Mouse (Mus musculus): ENCODE results near the gene Isoc2b. TPM values are rescaled to one million over a fixed set of nuclear protein-coding genes. Genes with fewer than 3 reads are reported as not detected.
"Not testable (repeated sequence)": the region's sequence is repeated elsewhere in the genome, so short reads cannot be mapped to it uniquely, and the experiment has no call there.

Isoc2b gene
- polyA plus RNA-seq, 1 experiment from 2014 or later, result 8.5 TPM

GRCm38 (mm10) chr7:4811842-4812302 lies 58.2 kb downstream of the Isoc2b start:
- H3K27me3 ChIP-seq, result no peaks in the 10 kb centered on the region
- POLR2A ChIA-PET, result interaction anchor here (1.1 to 1.2 kb wide), 2 partner anchors 9 to 126 kb away, joined by 3 to 4 read pairs; no protein-coding TSS in a partner anchor
- ATAC-seq (peak; percentile 23), DNase-seq (ENCODE audit: low read depth, low spot score) (no peak)
- in situ Hi-C loops (cut with MboI; ENCODE audit: low pct_unique_long_range_greater_than_20kb), result loop anchor here (5.0 kb wide), 2 partner anchors 105 to 250 kb away; partner anchors contain the start of genes U2af2 and Zfp628
- TF ChIP-seq CTCF (IDR thresholded peaks at IDR 0.05), result no peak
- CTCF ChIA-PET, result interaction anchor here (0.7 to 1.6 kb wide), 3 partner anchors 104 to 152 kb away, joined by 3 to 5 read pairs (median 3); partner anchors contain the start of gene Sbk2

GRCm38 (mm10) chr7:4811131-4811530 lies 58.9 kb downstream of the Isoc2b start:
- DNase-seq (ENCODE audit: low read depth, low spot score); ATAC-seq; CTCF ChIA-PET; H3K27me3 ChIP-seq: not testable (repeated sequence)
- POLR2A ChIA-PET, result interaction anchor here (0.5 to 1.1 kb wide), 2 partner anchors 14 to 127 kb away, joined by 3 to 4 read pairs; no protein-coding TSS in a partner anchor
- in situ Hi-C loops (cut with MboI; ENCODE audit: low pct_unique_long_range_greater_than_20kb), result loop anchor here (5.0 kb wide), 2 partner anchors 106 to 251 kb away; partner anchors contain the start of genes U2af2 and Zfp628

DNA sequence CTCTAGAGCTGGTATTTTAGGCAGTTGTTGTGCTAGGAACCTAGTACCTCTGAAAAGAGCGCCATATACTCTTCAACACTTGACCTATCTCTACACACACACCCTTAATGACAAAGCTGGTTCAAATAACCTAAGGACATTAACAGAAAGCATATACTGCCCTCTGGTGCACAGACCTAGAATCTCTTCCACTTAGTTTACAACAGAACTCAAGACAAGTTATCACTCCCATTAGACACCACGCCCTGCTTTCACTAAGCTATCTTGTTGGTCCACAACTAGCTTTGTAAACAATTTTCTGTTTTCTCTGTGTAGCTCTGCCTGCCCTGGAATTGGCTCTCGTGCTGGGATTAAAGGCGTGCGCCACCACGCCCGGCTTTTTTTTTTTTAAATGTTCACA lies 63.3 kb downstream of the Isoc2b start:
- POLR2A ChIA-PET, result interaction anchor here (1.2 to 2.2 kb wide), 3 partner anchors 10 to 14 kb away, joined by 3 to 5 read pairs (median 5); partner anchors contain the start of gene Rpl28
- CTCF ChIA-PET, result interaction anchor here (0.8 to 2.2 kb wide), 8 partner anchors 9 to 114 kb away, joined by 3 to 21 read pairs (median 3); no protein-coding TSS in a partner anchor
- H3K27me3 ChIP-seq, result no peaks in the 10 kb centered on the region
- DNase-seq (ENCODE audit: low read depth, low spot score) (no peak), ATAC-seq (peak; percentile 44)
- TF ChIP-seq CTCF (IDR thresholded peaks at IDR 0.05), result peak; percentile 60
- in situ Hi-C loops (cut with MboI; ENCODE audit: low pct_unique_long_range_greater_than_20kb), result loop anchor here (10.0 kb wide), 2 partner anchors 182 to 252 kb away; no protein-coding TSS in a partner anchor

- TF ChIP-seq CTCF (IDR thresholded peaks at IDR 0.05), result no peak
- no peaks in the 10 kb centered on the region for H3K27me3 ChIP-seq
- POLR2A ChIA-PET, result interaction anchor here (1.4 kb wide), 1 partner anchor 10 kb away, joined by 3 read pairs; the partner anchor contains the start of gene Ube2s
- DNase-seq (ENCODE audit: low read depth, low spot score) (no peak), ATAC-seq (no peak)
- CTCF ChIA-PET, result no interaction called here
- in situ Hi-C loops (cut with MboI; ENCODE audit: low pct_unique_long_range_greater_than_20kb), result loop anchor here (10.0 kb wide), 2 partner anchors 177 to 247 kb away; no protein-coding TSS in a partner anchor
Observed at GRCm38 (mm10) chr7:4802247-4802646, 67.8 kb downstream of the Isoc2b start.

DNA sequence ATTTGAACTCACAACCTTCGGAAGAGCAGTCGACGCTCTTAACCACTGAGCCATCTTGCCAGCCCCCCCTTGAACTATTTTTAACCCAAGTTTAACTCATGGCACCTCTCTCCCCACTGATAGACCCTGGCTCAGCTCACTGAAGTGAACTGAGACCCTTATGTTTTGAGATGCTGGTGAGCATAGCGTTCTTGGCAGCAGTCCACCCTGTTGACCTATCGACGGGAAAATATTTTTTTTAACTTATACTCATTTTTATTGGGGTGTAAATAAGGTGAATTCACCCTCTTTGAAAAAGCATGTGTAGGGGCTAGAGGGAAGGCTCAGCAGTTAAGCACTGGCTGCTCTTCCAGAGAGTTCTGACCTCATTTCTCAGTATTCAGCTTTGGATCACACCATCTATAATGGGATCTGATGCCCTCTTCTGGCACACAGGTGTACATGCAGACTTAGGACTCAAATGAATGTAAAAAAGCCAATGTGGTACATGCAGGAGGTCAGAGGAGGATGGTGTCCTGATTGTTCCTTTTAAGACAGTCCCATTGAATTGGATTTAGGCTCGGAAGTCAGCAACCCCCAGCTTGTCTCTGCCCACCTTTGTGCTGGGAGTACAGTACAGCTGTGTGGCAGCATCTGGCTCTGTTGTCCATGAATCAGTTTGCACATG lies 74.2 kb downstream of the Isoc2b start:
- DNase-seq (ENCODE audit: low read depth, low spot score) (no peak), ATAC-seq (no peak)
- peak; percentile 69 for TF ChIP-seq CTCF (IDR thresholded peaks at IDR 0.05)
- H3K27me3 ChIP-seq, result no peaks in the 10 kb centered on the region
- in situ Hi-C loops (cut with MboI; ENCODE audit: low pct_unique_long_range_greater_than_20kb), result loop anchor here (5.0 to 10.0 kb wide), 2 partner anchors 61 to 89 kb away; no protein-coding TSS in a partner anchor
- POLR2A ChIA-PET, result interaction anchor here (0.7 to 1.1 kb wide), 4 partner anchors 10 to 128 kb away, joined by 3 to 4 read pairs (median 3); partner anchors contain the start of gene Ube2s
- CTCF ChIA-PET, result interaction anchor here (0.7 to 3.4 kb wide), 7 partner anchors 10 to 141 kb away, joined by 3 to 21 read pairs (median 4); partner anchors contain the start of gene Hspbp1

Other genes starting within 250 kb of the Isoc2b start
- 2.6 TPM for gene Tmem86b, start 238.8 kb downstream of the Isoc2b start, polyA plus RNA-seq (2021)
- 82.6 TPM for gene Ppp6r1, start 211.2 kb downstream of the Isoc2b start, polyA plus RNA-seq (2021)
- gene Hspbp1, start 185.2 kb downstream of the Isoc2b start, polyA plus RNA-seq (2021), result 80.2 TPM
- 27.9 TPM for gene Brsk1, start 179.7 kb downstream of the Isoc2b start, polyA plus RNA-seq (2021)
- 0.14 TPM for gene Tmem150b, start 145.0 kb downstream of the Isoc2b start, polyA plus RNA-seq (2021)
- 58.6 TPM for gene Kmt5c, start 130.1 kb downstream of the Isoc2b start, polyA plus RNA-seq (2021)
- not detected for gene Cox6b2, start 117.2 kb downstream of the Isoc2b start, polyA plus RNA-seq (2021)
- not detected for gene Fam71e2, start 99.0 kb downstream of the Isoc2b start, polyA plus RNA-seq (2021)
- 2.4 TPM for gene Il11, start 87.4 kb downstream of the Isoc2b start, polyA plus RNA-seq (2021)
- 0.67 TPM for gene Tmem190, start 87.3 kb downstream of the Isoc2b start, polyA plus RNA-seq (2021)
- gene Tmem238, start 80.6 kb downstream of the Isoc2b start, polyA plus RNA-seq (2021), result 5.7 TPM
- gene Rpl28, start 77.4 kb downstream of the Isoc2b start, polyA plus RNA-seq (2021), result 230 TPM
- gene Ube2s, start 57.7 kb downstream of the Isoc2b start, polyA plus RNA-seq (2021), result 250 TPM
- 1.9 TPM for gene Shisa7, start 25.6 kb downstream of the Isoc2b start, polyA plus RNA-seq (2021)
- 6.6 TPM for gene Isoc2a, start 6.9 kb upstream of the Isoc2b start, polyA plus RNA-seq (2021)
- gene Gm36210, start 36.3 kb upstream of the Isoc2b start, polyA plus RNA-seq (2021), result not detected
- gene Zfp628, start 45.0 kb upstream of the Isoc2b start, polyA plus RNA-seq (2021), result 8.1 TPM
- gene Nat14, start 51.8 kb upstream of the Isoc2b start, polyA plus RNA-seq (2021), result 5.3 TPM
- 4.7 TPM for gene Ssc5d, start 55.5 kb upstream of the Isoc2b start, polyA plus RNA-seq (2021)
- gene Sbk2, start 94.1 kb upstream of the Isoc2b start, polyA plus RNA-seq (2021), result 1.8 TPM
- 0.09 TPM for gene Sbk3, start 100.9 kb upstream of the Isoc2b start, polyA plus RNA-seq (2021)
- 25.1 TPM for gene Zfp579, start 125.9 kb upstream of the Isoc2b start, polyA plus RNA-seq (2021)
- 11.0 TPM for gene Zfp524, start 144.2 kb upstream of the Isoc2b start, polyA plus RNA-seq (2021)
- 31.6 TPM for gene Fiz1, start 144.4 kb upstream of the Isoc2b start, polyA plus RNA-seq (2021)
- gene Gm44973, start 145.2 kb upstream of the Isoc2b start, polyA plus RNA-seq (2021), result 1.3 TPM
- 33.9 TPM for gene Zfp865, start 150.1 kb upstream of the Isoc2b start, polyA plus RNA-seq (2021)
- gene Ccdc106, start 150.3 kb upstream of the Isoc2b start, polyA plus RNA-seq (2021), result 7.9 TPM
- not detected for gene 4632433K11Rik, start 163.9 kb upstream of the Isoc2b start, polyA plus RNA-seq (2021)
- gene Zfp784, start 168.2 kb upstream of the Isoc2b start, polyA plus RNA-seq (2021), result 6.3 TPM
- gene Zfp580, start 181.3 kb upstream of the Isoc2b start, polyA plus RNA-seq (2021), result 22.4 TPM
- gene U2af2, start 191.9 kb upstream of the Isoc2b start, polyA plus RNA-seq (2021), result 216 TPM
- 138 TPM for gene Epn1, start 210.0 kb upstream of the Isoc2b start, polyA plus RNA-seq (2021)
- gene Rfpl4, start 246.7 kb upstream of the Isoc2b start, polyA plus RNA-seq (2021), result not detected